Mouse (Mus musculus) heart, embryonic 11.5 days (tissue): Measurements from ENCODE around the gene Olfr288. TPM values are rescaled to one million over a fixed set of nuclear protein-coding genes. Genes with fewer than 3 reads are reported as not detected.
A peak's percentile ranks its signal among the peaks of the same experiment; 100 is the strongest.

Experiments used
- ATAC-seq: fragments of 200-750 bp; cut with Nextera tagmentation; replicated peaks from 2 replicates; pipeline ENCODE4 v1.8.0; 2017; ENCODE audit warnings: moderate library complexity; ENCODE audit not compliant: insufficient number of reproducible peaks, low FRiP score, low TSS enrichment
- H3K27ac ChIP-seq: fragments of 300-500 bp; sonication (generic); 2 replicates; pipeline ENCODE4 v1.5.1; 2014; ENCODE audit warnings: mild to moderate bottlenecking, low read depth, low read length
- H3K27me3 ChIP-seq: fragments of 300-500 bp; sonication (generic); 2 replicates; pipeline ENCODE4 v1.6.1; 2014; ENCODE audit warnings: mild to moderate bottlenecking, low read length, mixed read lengths; ENCODE audit not compliant: control insufficient read depth, insufficient read depth
- H3K36me3 ChIP-seq: fragments of 300-500 bp; sonication (generic); 2 replicates; pipeline ENCODE4 v1.6.1; 2014; ENCODE audit warnings: mild to moderate bottlenecking, low read length, moderate library complexity, mixed read lengths; ENCODE audit not compliant: control insufficient read depth, insufficient read depth
- H3K4me1 ChIP-seq: fragments of 300-500 bp; sonication (generic); 2 replicates; pipeline ENCODE4 v1.6.1; 2014; ENCODE audit warnings: low read length; ENCODE audit not compliant: control insufficient read depth, insufficient read depth
- H3K4me2 ChIP-seq: fragments of 300-500 bp; sonication (generic); 2 replicates; pipeline ENCODE4 v1.6.1; 2014; ENCODE audit warnings: mild to moderate bottlenecking, moderate library complexity
- H3K4me3 ChIP-seq: fragments of 300-500 bp; sonication (generic); 2 replicates; pipeline ENCODE4 v1.5.1; 2014; ENCODE audit warnings: low read depth, low read length
- H3K9ac ChIP-seq: fragments of 300-500 bp; sonication (generic); 2 replicates; pipeline ENCODE4 v1.6.1; 2014; ENCODE audit warnings: mild to moderate bottlenecking, low read depth, low read length, moderate library complexity
- H3K9me3 ChIP-seq: fragments of 300-500 bp; sonication (generic); replicated peaks from 2 replicates; pipeline ENCODE4 v1.6.1; 2016; ENCODE audit warnings: low read length; ENCODE audit not compliant: control insufficient read depth
- WGBS: fragments of 180-500 bp; shearing (Covaris S2); extraction: QIAGEN DNeasy Blood & Tissue Kit; methylation state at CpG from one replicate; pipeline ENCODE4 v1.1.7; 2014; ENCODE audit not compliant: insufficient replicate concordance; 5-methylcytosine and 5-hydroxymethylcytosine counted together
- polyA plus RNA-seq: library from polyadenylated mRNA; unstranded; fragments of >200 nt; fragmentation: Nextera tagmentation; extraction: Ambion mirVana; gene quantifications from 2 replicates; pipeline ENCODE4 v1.2.1, GENCODE M21; 2014

Olfr288 gene
- polyA plus RNA-seq, 1 experiment from 2014 or later: not detected

- H3K27me3 ChIP-seq: no peaks in the 10 kb centered on the region
- no peaks in the 10 kb centered on the region for H3K4me1 ChIP-seq
- ATAC-seq: no peak
- no peaks in the 10 kb centered on the region for H3K9me3 ChIP-seq
- no peaks in the 10 kb centered on the region for H3K36me3 ChIP-seq
- no peak overlapping the region for H3K27ac ChIP-seq
- H3K4me2 ChIP-seq: no peak overlapping the region
- no peak overlapping the region for H3K9ac ChIP-seq
- 75% methylated on average over 7 of the region's 7 CpGs for WGBS
- no peak overlapping the region for H3K4me3 ChIP-seq
Observed at GRCm38 (mm10) chr15:98209676-98210075, 14.3 kb upstream of the Olfr288 start.

GRCm38 (mm10) chr15:98184456-98184855 is 10.9 kb downstream of the Olfr288 start:
- no peak overlapping the region for H3K4me2 ChIP-seq
- WGBS: 66% methylated on average over 4 of the region's 4 CpGs
- no peaks in the 10 kb centered on the region for H3K27me3 ChIP-seq
- no peak overlapping the region for H3K27ac ChIP-seq
- H3K9ac ChIP-seq: no peak overlapping the region
- peaks cover 6% of the 10 kb centered on the region; the same call in 1 of the 2 replicates for H3K4me1 ChIP-seq
- ATAC-seq: no peak
- no peaks in the 10 kb centered on the region for H3K36me3 ChIP-seq
- H3K4me3 ChIP-seq: no peak overlapping the region
- H3K9me3 ChIP-seq: no peaks in the 10 kb centered on the region

DNA sequence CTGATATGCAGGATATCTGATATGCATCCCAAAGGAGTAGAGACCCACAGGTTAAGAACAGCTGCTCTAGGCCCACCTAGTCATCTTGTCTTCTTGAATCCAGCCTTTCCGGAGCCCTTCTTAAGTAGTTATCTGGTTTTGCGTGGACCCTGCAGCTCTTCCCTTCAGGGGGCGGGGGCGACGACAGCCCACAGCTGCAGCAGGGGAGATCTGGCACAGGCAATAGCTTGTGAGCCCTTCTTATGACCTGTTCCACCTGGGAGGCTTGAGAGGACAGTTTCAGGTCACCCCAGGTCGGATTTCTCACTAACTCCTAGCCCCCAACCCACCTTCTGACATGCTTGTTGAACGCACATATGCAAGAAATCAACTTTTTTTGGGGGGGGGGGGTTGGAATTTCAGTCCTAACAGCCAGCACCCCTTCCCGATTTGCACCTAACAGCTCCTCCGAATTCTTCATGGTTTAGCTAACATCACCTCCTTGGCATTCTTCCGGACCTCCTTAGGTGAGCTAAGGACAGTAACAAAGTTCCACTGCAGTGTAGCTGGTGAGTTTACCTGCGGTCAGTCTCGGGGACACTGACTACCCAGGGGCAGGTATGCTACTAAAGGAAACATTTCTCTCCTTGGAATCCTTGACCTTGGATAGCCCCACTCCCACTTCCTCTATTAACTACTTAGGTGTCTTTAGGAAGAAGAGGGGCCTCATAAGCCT is 13.3 kb downstream of the Olfr288 start:
- Histone ChIP-seq H3K27ac (no peak overlapping the region), H3K4me3 (no peak overlapping the region), H3K9ac (no peak overlapping the region), H3K4me1 (peaks cover 6% of the 10 kb centered on the region; the same call in 1 of the 2 replicates), H3K36me3 (no peaks in the 10 kb centered on the region), H3K9me3 (no peaks in the 10 kb centered on the region), H3K4me2 (peak overlapping the region; percentile 69), H3K27me3 (no peaks in the 10 kb centered on the region)
- no peak for ATAC-seq
- WGBS: 58% methylated on average over 12 of the region's 12 CpGs

DNA sequence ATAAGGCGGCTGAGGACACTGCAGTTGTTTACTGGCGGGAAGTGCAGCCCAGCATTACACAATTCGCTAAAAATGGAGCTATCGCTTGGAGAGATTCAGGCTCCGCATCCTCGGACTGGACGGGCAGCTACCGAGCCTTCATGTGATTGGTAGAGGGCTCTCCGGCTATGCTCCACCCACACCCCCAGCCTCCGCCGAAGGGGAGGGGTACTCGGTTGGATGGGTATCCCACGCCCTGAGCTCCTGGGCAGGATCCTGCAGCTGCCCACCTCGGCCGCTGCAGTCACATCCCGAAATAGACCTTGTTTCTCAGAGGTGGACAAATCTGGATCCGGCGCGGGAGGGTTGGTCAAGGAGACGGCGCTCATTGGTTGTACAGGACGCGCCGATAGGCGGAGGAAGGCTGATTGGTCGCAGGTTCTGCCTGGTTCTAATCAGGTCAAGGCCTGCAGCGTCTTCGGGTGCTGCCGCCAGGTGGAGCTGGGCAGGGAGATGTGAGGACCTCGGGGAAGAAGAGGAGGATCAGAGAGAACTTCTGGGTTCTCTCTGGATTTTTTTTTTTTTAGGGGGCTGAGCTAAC is 14.1 kb downstream of the Olfr288 start:
- H3K4me1 ChIP-seq: peaks cover 6% of the 10 kb centered on the region; the same call in 1 of the 2 replicates
- H3K4me2 ChIP-seq: peak overlapping the region; percentile 69
- peak overlapping the region; percentile 41 for H3K4me3 ChIP-seq
- H3K9ac ChIP-seq: peak overlapping the region; percentile 34; the same call in 1 of the 2 replicates
- peak; percentile 95 for ATAC-seq
- H3K27me3 ChIP-seq: no peaks in the 10 kb centered on the region
- H3K9me3 ChIP-seq: no peaks in the 10 kb centered on the region
- H3K36me3 ChIP-seq: no peaks in the 10 kb centered on the region
- under 1% methylated on average over 30 of the region's 30 CpGs for WGBS
- peak overlapping the region; percentile 75 for H3K27ac ChIP-seq

DNA sequence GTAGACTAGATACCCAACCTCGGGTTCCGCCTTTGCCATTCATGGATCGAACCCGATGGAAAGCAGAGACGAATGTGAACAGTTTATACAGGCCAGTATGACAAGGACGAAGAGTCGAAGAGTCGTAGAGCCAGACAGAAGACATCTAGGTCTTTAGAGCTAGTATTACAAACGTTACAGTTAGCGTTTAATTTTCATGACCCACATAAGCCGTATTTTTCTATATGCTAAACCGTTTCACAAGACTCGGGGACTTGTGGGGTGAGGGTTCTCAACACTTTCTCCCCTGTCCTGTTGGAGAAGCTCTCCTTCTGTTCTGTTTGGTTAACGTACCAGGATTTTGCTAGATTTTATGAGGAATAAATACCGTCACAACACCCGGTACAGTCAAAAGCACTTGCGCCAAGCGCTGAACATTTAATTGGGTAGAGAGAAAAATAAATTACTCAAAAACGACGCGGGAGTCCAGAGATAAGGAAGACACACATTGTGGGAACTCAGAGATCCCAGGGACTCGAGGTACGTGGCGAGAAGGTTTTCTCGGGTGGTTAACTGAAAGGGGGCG is 14.7 kb downstream of the Olfr288 start:
- H3K4me3 ChIP-seq: peak overlapping the region; percentile 41
- H3K27ac ChIP-seq: peak overlapping the region; percentile 75

DNA sequence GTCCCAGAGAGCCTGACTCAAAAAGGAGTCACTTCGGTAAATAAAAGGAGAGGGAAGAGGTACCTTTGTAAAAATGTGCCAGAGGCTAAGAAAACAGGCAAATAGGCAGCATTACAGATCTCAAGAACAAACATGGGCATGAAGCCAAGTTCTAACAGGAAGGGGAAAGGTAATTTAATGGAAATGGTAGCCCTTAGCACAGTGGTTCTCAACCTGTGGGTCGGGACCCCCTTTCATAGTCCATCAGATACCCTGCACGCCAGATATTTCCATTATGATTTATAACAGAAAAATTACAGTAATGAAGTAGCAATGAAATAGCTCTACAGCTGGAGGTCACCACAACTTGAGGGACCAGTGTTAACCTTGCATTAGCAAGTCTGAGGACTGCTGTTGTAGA is 18.0 kb downstream of the Olfr288 start:
- no peak overlapping the region for H3K27ac ChIP-seq
- ATAC-seq: no peak

More for the DNA sequence above, 14.7 kb downstream of the Olfr288 start:
- Histone ChIP-seq H3K4me1 (peaks cover 6% of the 10 kb centered on the region; the same call in 1 of the 2 replicates), H3K9me3 (no peaks in the 10 kb centered on the region), H3K36me3 (no peaks in the 10 kb centered on the region), H3K4me2 (peak overlapping the region; percentile 69), H3K27me3 (no peaks in the 10 kb centered on the region), H3K9ac (peak overlapping the region; percentile 34)
- 9% methylated on average over 26 of the region's 26 CpGs for WGBS
- ATAC-seq: no peak

GRCm38 (mm10) chr15:98173821-98174220 is 21.5 kb downstream of the Olfr288 start:
- no peak overlapping the region for H3K4me3 ChIP-seq
- no peak for ATAC-seq
- H3K27me3 ChIP-seq: peaks cover 45% of the 10 kb centered on the region
- no peaks in the 10 kb centered on the region for H3K9me3 ChIP-seq
- 45% methylated on average over 8 of the region's 8 CpGs for WGBS
- H3K36me3 ChIP-seq: no peaks in the 10 kb centered on the region
- H3K27ac ChIP-seq: no peak overlapping the region
- H3K4me2 ChIP-seq: no peak overlapping the region
- H3K4me1 ChIP-seq: no peaks in the 10 kb centered on the region
- H3K9ac ChIP-seq: no peak overlapping the region

More for the DNA sequence above, 18.0 kb downstream of the Olfr288 start:
- 63% methylated on average over 3 of the region's 3 CpGs for WGBS
- Histone ChIP-seq H3K4me2 (no peak overlapping the region), H3K36me3 (no peaks in the 10 kb centered on the region), H3K4me3 (no peak overlapping the region), H3K27me3 (peaks cover 18% of the 10 kb centered on the region), H3K9ac (no peak overlapping the region), H3K4me1 (peaks cover 6% of the 10 kb centered on the region; the same call in 1 of the 2 replicates), H3K9me3 (no peaks in the 10 kb centered on the region)

DNA sequence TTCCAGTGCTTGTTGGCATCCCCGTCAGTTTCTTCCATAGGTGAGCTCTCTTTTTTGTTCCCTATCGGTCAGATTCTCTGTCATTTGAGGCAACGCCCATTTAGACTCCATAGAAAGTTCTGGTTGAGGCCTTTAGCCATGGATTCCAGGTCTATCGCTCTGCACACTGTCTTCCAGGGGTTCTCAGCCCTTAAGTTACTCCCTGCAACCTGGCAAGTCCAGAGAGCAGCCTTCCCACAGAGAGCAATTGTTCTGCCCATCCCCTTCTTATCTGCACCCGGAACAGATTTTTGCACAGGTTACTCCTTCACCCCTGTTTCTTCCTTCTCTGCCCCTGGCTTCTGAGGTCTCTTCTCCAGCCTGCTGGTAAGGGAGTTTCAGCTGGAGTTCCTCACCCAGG is 23.2 kb downstream of the Olfr288 start:
- 66% methylated on average over 5 of the region's 5 CpGs for WGBS
- H3K4me1 ChIP-seq: no peaks in the 10 kb centered on the region
- no peak overlapping the region for H3K27ac ChIP-seq
- no peak overlapping the region for H3K4me3 ChIP-seq
- no peaks in the 10 kb centered on the region for H3K9me3 ChIP-seq
- no peak overlapping the region for H3K9ac ChIP-seq
- H3K36me3 ChIP-seq: no peaks in the 10 kb centered on the region
- H3K4me2 ChIP-seq: no peak overlapping the region
- no peak for ATAC-seq
- peaks cover 61% of the 10 kb centered on the region for H3K27me3 ChIP-seq
